Mouse (Mus musculus): ENCODE measurements at regions not wholly inside any gene's neighbourhood (a gene's known extent, or its start where the extent isn't known, plus 50 kb on each side); places are given as distances from the start of the nearest gene placed in this dataset.

- no peak overlapping the region for H3K27ac ChIP-seq
- WGBS = 61% methylated on average over 1 of the region's 1 CpGs
- DNase-seq (ENCODE audit: low spot score) = peak; percentile 61
- TF ChIP-seq CTCF (IDR thresholded peaks at IDR 0.05; ENCODE audit: low read depth) = no peak
- no peak overlapping the region for H3K4me3 ChIP-seq (ENCODE audit: low read length)
- H3K27me3 ChIP-seq (ENCODE audit: insufficient read depth, low read length) = no peaks in the 10 kb centered on the region
- H3K4me2 ChIP-seq (ENCODE audit: low read depth, low read length) = no peak overlapping the region
- no peak for ATAC-seq
- H3K9me3 ChIP-seq (ENCODE audit: low read length) = no peaks in the 10 kb centered on the region
- no peak overlapping the region for H3K9ac ChIP-seq (replicated peaks; ENCODE audit: low read length)
- no peaks in the 10 kb centered on the region for H3K36me3 ChIP-seq (ENCODE audit: insufficient read depth, low read length)
- no peaks in the 10 kb centered on the region for H3K4me1 ChIP-seq (ENCODE audit: insufficient read depth, low read length)
Measured at GRCm38 (mm10) chr8:6227901-6228300, 1122.8 kb upstream of the Slc10a2 start.

DNA sequence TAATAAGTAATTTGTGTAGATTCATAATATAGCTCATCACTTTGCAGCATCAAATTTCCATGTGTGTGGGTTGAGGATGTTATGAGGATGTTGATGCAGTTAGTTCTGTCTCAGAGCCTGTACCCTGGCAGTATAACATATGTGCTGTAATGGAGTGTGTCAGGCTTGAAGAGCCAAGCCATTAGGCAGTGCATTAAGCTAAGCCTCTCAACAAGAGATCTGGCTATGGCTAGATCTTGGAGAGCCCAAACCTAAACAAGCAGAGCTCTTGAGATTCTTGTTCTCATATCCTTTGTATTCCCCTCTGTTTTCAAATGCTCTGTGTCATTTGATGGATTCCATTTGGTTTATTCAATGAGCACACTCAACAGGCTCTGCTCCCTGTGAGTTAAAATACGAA, 1120.0 kb upstream of the Slc10a2 start:
- H3K27ac ChIP-seq = no peak overlapping the region
- H3K4me2 ChIP-seq (ENCODE audit: low read depth, low read length) = no peak overlapping the region
- no peak overlapping the region for H3K9ac ChIP-seq (replicated peaks; ENCODE audit: low read length)
- H3K27me3 ChIP-seq (ENCODE audit: insufficient read depth, low read length) = no peaks in the 10 kb centered on the region
- no peak for ATAC-seq
- H3K4me3 ChIP-seq (ENCODE audit: low read length) = no peak overlapping the region
- no peaks in the 10 kb centered on the region for H3K36me3 ChIP-seq (ENCODE audit: insufficient read depth, low read length)
- H3K4me1 ChIP-seq (ENCODE audit: insufficient read depth, low read length) = no peaks in the 10 kb centered on the region
- no peak for TF ChIP-seq CTCF (IDR thresholded peaks at IDR 0.05; ENCODE audit: low read depth)
- H3K9me3 ChIP-seq (ENCODE audit: low read length) = no peaks in the 10 kb centered on the region
- whole genome bisulfite sequencing = 91% methylated on average over 1 of the region's 1 CpGs
- no peak for DNase-seq (ENCODE audit: low spot score)

DNA sequence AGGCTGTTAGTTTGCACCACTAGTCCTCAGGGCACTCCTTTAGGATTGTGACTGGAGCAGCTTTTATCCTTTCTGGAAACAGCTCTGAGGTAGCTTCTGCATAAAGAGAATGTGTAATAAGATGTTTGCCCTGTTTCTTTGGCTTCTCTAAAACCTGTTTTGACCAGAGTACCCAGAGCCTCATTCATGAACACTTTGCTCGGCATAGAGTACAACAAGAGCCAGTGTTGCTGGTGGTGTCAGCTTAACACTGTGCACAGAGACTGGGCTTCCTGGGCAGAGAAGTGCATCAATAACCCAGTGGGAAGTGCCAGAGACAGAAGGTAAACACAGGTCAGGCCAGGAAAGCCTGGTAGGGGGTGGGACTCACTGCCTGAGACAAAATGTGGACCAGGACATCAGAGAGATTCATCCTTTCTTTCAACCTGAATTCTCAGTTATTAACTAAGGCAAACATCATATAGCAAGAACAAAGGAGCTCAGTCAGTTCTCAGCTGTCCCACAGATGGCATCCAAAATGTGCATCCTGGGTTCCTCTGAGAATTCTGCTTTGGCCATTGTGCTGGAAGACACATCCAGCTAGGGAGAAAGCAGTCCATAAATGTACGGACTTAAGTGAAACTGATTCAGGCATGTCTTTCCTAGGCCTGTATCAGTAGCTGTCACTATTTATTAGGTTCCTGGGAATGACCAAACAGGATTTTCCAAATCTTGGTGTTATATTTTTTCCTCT, 1102.6 kb upstream of the Slc10a2 start:
- no peaks in the 10 kb centered on the region for H3K9me3 ChIP-seq (ENCODE audit: low read length)
- peak; percentile 23 for DNase-seq (ENCODE audit: low spot score)
- H3K9ac ChIP-seq (replicated peaks; ENCODE audit: low read length) = no peak overlapping the region
- 19% methylated on average over 2 of the region's 2 CpGs for WGBS
- H3K27me3 ChIP-seq (ENCODE audit: insufficient read depth, low read length) = no peaks in the 10 kb centered on the region
- no peaks in the 10 kb centered on the region for H3K4me1 ChIP-seq (ENCODE audit: insufficient read depth, low read length)
- TF ChIP-seq CTCF (IDR thresholded peaks at IDR 0.05; ENCODE audit: low read depth) = no peak
- H3K36me3 ChIP-seq (ENCODE audit: insufficient read depth, low read length) = no peaks in the 10 kb centered on the region
- peak; percentile 87 for ATAC-seq
- H3K4me2 ChIP-seq (ENCODE audit: low read depth, low read length) = no peak overlapping the region
- H3K4me3 ChIP-seq (ENCODE audit: low read length) = no peak overlapping the region
- H3K27ac ChIP-seq = peak overlapping the region; percentile 2; the same call in 1 of the 2 replicates

DNA sequence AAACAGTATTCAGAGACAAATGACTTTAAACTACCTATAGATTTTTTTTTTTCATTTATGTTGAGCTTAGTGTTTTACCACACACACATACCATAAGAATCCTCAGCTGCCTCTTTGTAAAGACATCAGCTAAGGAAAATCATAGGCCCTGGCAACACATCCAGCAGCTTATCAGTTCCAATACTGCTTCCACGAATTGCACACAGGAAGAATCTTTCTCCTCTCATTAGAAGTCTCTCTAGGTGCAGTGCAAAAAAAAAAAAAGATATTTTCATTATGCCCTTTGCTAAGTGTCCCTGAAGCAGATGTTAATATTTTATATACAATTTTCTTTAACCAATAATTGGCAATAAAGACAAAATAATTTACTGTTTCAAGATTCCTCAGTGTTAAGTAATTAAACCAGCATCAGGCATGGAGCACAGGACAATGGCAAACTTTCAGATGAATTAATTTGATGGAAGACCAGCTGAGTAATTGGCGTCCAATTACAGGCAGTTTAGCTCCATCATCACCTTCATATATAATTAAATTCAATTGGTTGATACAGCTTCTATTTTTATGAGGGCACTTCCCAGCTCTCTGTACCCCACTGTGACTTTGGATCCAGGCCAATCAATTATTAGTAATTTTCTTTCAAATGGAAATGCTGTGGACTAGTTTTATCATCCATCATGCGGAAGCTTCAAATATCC, 1099.0 kb upstream of the Slc10a2 start:
- no peak for ATAC-seq
- Histone ChIP-seq H3K9ac (replicated peaks; ENCODE audit: low read length) (no peak overlapping the region), H3K27ac (no peak overlapping the region), H3K36me3 (ENCODE audit: insufficient read depth, low read length) (no peaks in the 10 kb centered on the region), H3K4me3 (ENCODE audit: low read length) (no peak overlapping the region), H3K27me3 (ENCODE audit: insufficient read depth, low read length) (no peaks in the 10 kb centered on the region), H3K4me2 (ENCODE audit: low read depth, low read length) (no peak overlapping the region), H3K9me3 (ENCODE audit: low read length) (no peaks in the 10 kb centered on the region), H3K4me1 (ENCODE audit: insufficient read depth, low read length) (no peaks in the 10 kb centered on the region)
- TF ChIP-seq CTCF (IDR thresholded peaks at IDR 0.05; ENCODE audit: low read depth) = no peak
- 37% methylated on average over 3 of the region's 3 CpGs for WGBS
- no peak for DNase-seq (ENCODE audit: low spot score)

DNA sequence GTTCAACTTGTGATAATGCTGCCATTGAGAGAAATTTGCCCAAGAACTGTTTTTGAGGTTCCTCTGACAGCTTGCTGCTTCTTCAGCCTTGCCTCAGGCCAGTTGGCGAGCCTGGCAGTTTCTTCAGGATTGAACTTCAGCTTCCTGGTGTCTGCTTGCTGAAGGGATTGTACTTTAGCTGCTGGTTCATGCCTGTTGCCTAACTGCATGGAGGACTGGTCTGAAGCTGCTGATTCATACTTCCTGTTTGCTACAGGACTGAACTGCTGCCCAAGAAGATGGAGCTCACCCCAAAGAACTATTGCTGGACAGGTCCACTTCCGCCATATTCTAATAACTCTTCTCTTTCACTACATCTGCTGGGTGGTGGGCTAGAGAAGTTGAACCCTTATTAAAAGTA, 1086.3 kb upstream of the Slc10a2 start:
- TF ChIP-seq CTCF (IDR thresholded peaks at IDR 0.05; ENCODE audit: low read depth) = no peak
- H3K4me1 ChIP-seq (ENCODE audit: insufficient read depth, low read length) = no peaks in the 10 kb centered on the region
- H3K9me3 ChIP-seq (ENCODE audit: low read length) = no peaks in the 10 kb centered on the region
- WGBS = 94% methylated on average over 2 of the region's 2 CpGs
- H3K27ac ChIP-seq = no peak overlapping the region
- H3K9ac ChIP-seq (replicated peaks; ENCODE audit: low read length) = no peak overlapping the region
- no peaks in the 10 kb centered on the region for H3K27me3 ChIP-seq (ENCODE audit: insufficient read depth, low read length)
- H3K4me3 ChIP-seq (ENCODE audit: low read length) = no peak overlapping the region
- DNase-seq (ENCODE audit: low spot score) = no peak
- H3K4me2 ChIP-seq (ENCODE audit: low read depth, low read length) = no peak overlapping the region
- H3K36me3 ChIP-seq (ENCODE audit: insufficient read depth, low read length) = no peaks in the 10 kb centered on the region
- no peak for ATAC-seq

GRCm38 (mm10) chr8:6188422-6188821, 1083.3 kb upstream of the Slc10a2 start:
- Histone ChIP-seq H3K36me3 (ENCODE audit: insufficient read depth, low read length) (no peaks in the 10 kb centered on the region), H3K4me1 (ENCODE audit: insufficient read depth, low read length) (no peaks in the 10 kb centered on the region), H3K4me2 (ENCODE audit: low read depth, low read length) (no peak overlapping the region), H3K27ac (no peak overlapping the region), H3K9me3 (ENCODE audit: low read length) (no peaks in the 10 kb centered on the region), H3K9ac (replicated peaks; ENCODE audit: low read length) (no peak overlapping the region), H3K27me3 (ENCODE audit: insufficient read depth, low read length) (no peaks in the 10 kb centered on the region), H3K4me3 (ENCODE audit: low read length) (no peak overlapping the region)
- no peak for TF ChIP-seq CTCF (IDR thresholded peaks at IDR 0.05; ENCODE audit: low read depth)
- 78% methylated on average over 2 of the region's 2 CpGs for WGBS
- DNase-seq (ENCODE audit: low spot score) (no peak), ATAC-seq (no peak)

DNA sequence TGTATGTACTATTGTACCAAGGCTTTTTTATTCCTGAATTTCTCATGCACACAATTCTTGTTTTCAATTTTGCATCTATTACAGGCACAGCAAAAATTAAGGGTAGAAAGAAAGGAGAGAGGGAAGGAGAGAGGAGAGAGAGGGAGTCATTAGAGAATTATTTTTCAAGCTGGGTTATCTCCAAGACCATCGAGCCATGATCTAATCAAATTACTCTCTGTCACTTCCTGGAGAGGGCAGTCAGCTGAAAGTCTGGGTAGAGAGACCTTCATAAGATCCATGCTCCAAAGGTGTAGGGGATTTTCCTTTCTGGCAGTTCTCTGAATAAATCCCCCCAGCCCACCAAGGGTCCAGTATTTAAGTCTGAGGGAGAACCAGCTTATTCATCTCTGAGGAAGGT, 1081.4 kb upstream of the Slc10a2 start:
- H3K9me3 ChIP-seq (ENCODE audit: low read length) = no peaks in the 10 kb centered on the region
- no peaks in the 10 kb centered on the region for H3K4me1 ChIP-seq (ENCODE audit: insufficient read depth, low read length)
- H3K36me3 ChIP-seq (ENCODE audit: insufficient read depth, low read length) = no peaks in the 10 kb centered on the region
- DNase-seq (ENCODE audit: low spot score) = no peak
- H3K27ac ChIP-seq = no peak overlapping the region
- no peak overlapping the region for H3K9ac ChIP-seq (replicated peaks; ENCODE audit: low read length)
- no peak overlapping the region for H3K4me2 ChIP-seq (ENCODE audit: low read depth, low read length)
- 56% methylated on average over 1 of the region's 1 CpGs for WGBS
- no peaks in the 10 kb centered on the region for H3K27me3 ChIP-seq (ENCODE audit: insufficient read depth, low read length)
- TF ChIP-seq CTCF (IDR thresholded peaks at IDR 0.05; ENCODE audit: low read depth) = no peak
- no peak for ATAC-seq
- H3K4me3 ChIP-seq (ENCODE audit: low read length) = no peak overlapping the region
